Mouse (Mus musculus) gastrocnemius, adult 18-20 months (tissue): ENCODE results near the gene C1qtnf4. TPM values are rescaled to one million over a fixed set of nuclear protein-coding genes. Genes with fewer than 3 reads are reported as not detected.

Experiments used
- DNase-seq: peaks from one replicate; pipeline ENCODE4 v3.0.0; 2021; ENCODE audit warnings: low spot score
- total RNA-seq, 2 experiments: library from RNA; stranded (reverse); gene quantifications; 2 replicates each; pipeline ENCODE4 v1.2.3; 2021

C1qtnf4 gene
- total RNA-seq, 2 experiments from 2014 or later = 6.5 to 9.7 TPM

GRCm38 (mm10) chr2:90931829-90932228 is 46.2 kb downstream of the C1qtnf4 start:
- no peak for DNase-seq

DNA sequence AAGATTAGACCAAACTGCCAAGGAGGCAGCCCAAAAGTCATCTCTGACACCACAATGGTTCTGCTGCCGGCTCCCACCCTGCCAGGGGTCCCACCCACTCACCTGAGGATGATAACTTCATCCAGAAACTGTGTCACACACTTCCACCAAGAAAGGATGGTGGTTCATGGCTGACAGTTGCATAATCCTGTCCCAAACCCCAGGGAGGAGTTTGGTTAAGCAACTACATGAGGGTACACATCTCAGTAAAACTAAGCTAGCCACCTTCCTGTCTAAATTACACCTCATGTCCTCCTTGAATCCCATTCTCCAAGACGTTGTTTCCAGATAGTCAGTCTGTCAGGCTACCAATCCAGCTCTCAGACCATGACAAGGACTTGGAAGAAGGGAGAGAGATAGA is 46.6 kb downstream of the C1qtnf4 start:
- no peak for DNase-seq

- DNase-seq = no peak
Measured at GRCm38 (mm10) chr2:90938362-90938761, 52.7 kb downstream of the C1qtnf4 start.

- DNase-seq = peak; percentile 7
Measured at GRCm38 (mm10) chr2:90939750-90940149, 54.1 kb downstream of the C1qtnf4 start.

Other genes with a start within 250 kb of the C1qtnf4 start
- gene Nup160, start 208.6 kb upstream of the C1qtnf4 start, total RNA-seq = 1 to 10 TPM; 8.3 to 8.8 TPM
- gene Fnbp4, start 140.5 kb upstream of the C1qtnf4 start, total RNA-seq = 10 to 100 TPM; 12.3 to 12.4 TPM
- gene Agbl2, start 103.1 kb upstream of the C1qtnf4 start, total RNA-seq = under 1 TPM; 0.14 to 0.33 TPM
- gene Mtch2, start 38.7 kb upstream of the C1qtnf4 start, total RNA-seq = 100 to 1,000 TPM; 146 to 157 TPM
- gene Kbtbd4, start 18.9 kb downstream of the C1qtnf4 start, total RNA-seq = 10 to 100 TPM; 17.8 to 19.2 TPM
- 100 to 1,000 TPM; 489 to 535 TPM for gene Ndufs3, start 19.0 kb downstream of the C1qtnf4 start, total RNA-seq
- gene Celf1, start 54.5 kb downstream of the C1qtnf4 start, total RNA-seq = 10 to 100 TPM; 50.3 to 63.6 TPM
- 10 to 100 TPM; 27.4 to 28.9 TPM for gene Rapsn, start 149.8 kb downstream of the C1qtnf4 start, total RNA-seq
- gene Psmc3, start 168.1 kb downstream of the C1qtnf4 start, total RNA-seq = 100 to 1,000 TPM; 249 to 273 TPM
- 10 to 100 TPM; 16.9 to 19.9 TPM for gene Slc39a13, start 184.6 kb downstream of the C1qtnf4 start, total RNA-seq
- 1 to 10 TPM in 1 of 2 experiments, under 1 TPM in 1; 0.43 to 1.1 TPM for gene Spi1, start 196.5 kb downstream of the C1qtnf4 start, total RNA-seq
- not detected for gene Mybpc3, start 232.3 kb downstream of the C1qtnf4 start, total RNA-seq